Mouse (Mus musculus) fat pad, adult 2 months (tissue): ENCODE measurements around the gene Nudt22.

ENCODE experiments used
- DNase-seq: peaks from one replicate; pipeline ENCODE4 v3.0.0-alpha.2; 2011; ENCODE audit warnings: low read depth, low spot score; ENCODE audit errors: extremely low read depth

Nudt22 gene

GRCm38 (mm10) chr19:6996006-6996405, at the start of gene Nudt22, which contains the start of gene Trpt1:
Gene Nudt22 (minus strand): TSS chr19:6996117.
Gene Trpt1 (plus strand): TSS chr19:6996131.
- no peak for DNase-seq

GRCm38 (mm10) chr19:7044706-7045105, 48.8 kb upstream of the Nudt22 start:
- DNase-seq, result no peak

- no peak for DNase-seq
Observed at GRCm38 (mm10) chr19:7044279-7044678, 48.4 kb upstream of the Nudt22 start.

GRCm38 (mm10) chr19:7041171-7041570, 45.3 kb upstream of the Nudt22 start:
- no peak for DNase-seq

GRCm38 (mm10) chr19:7040637-7041130, 44.8 kb upstream of the Nudt22 start:
- DNase-seq, result no peak

GRCm38 (mm10) chr19:7039841-7040636, 44.1 kb upstream of the Nudt22 start, which contains the start of gene Stip1:
Gene Stip1 (minus strand): TSS chr19:7039967.
- peak; percentile 99 for DNase-seq

GRCm38 (mm10) chr19:7039088-7039720, 43.3 kb upstream of the Nudt22 start:
- DNase-seq, result no peak

- DNase-seq, result no peak
Observed at GRCm38 (mm10) chr19:7034006-7034405, 38.1 kb upstream of the Nudt22 start.

GRCm38 (mm10) chr19:7029531-7029930, 33.6 kb upstream of the Nudt22 start:
- DNase-seq, result no peak

- no peak for DNase-seq
Observed at GRCm38 (mm10) chr19:7020224-7020641, 24.3 kb upstream of the Nudt22 start.

GRCm38 (mm10) chr19:7019191-7019590, 23.3 kb upstream of the Nudt22 start, which contains the start of gene Fermt3:
Gene Fermt3 (minus strand): TSS chr19:7019469.
- no peak for DNase-seq

- DNase-seq, result no peak
Observed at GRCm38 (mm10) chr19:7018546-7018945, 22.6 kb upstream of the Nudt22 start.

- no peak for DNase-seq
Observed at GRCm38 (mm10) chr19:7017541-7018457, 21.9 kb upstream of the Nudt22 start.

GRCm38 (mm10) chr19:7014481-7015135, 18.7 kb upstream of the Nudt22 start:
- DNase-seq, result no peak

GRCm38 (mm10) chr19:7013984-7014383, 18.1 kb upstream of the Nudt22 start:
- DNase-seq, result no peak

GRCm38 (mm10) chr19:7012426-7012825, 16.5 kb upstream of the Nudt22 start:
- DNase-seq, result no peak

- no peak for DNase-seq
Observed at GRCm38 (mm10) chr19:7006892-7007593, 11.1 kb upstream of the Nudt22 start.

- no peak for DNase-seq
Observed at GRCm38 (mm10) chr19:6999360-7000063, 3.6 kb upstream of the Nudt22 start.

GRCm38 (mm10) chr19:6997721-6998290, 1.9 kb upstream of the Nudt22 start:
- DNase-seq, result no peak
